Mouse (Mus musculus) myocyte (in vitro differentiated cells): ENCODE data around the gene Ubfd1.

Source experiments
- POLR2A ChIP-seq: IDR thresholded peaks from one replicate; pipeline ENCODE4 v1.6.1; 2011; ENCODE audit warnings: low read depth, mild to moderate bottlenecking, control low read depth, moderate library complexity; ENCODE audit not compliant: insufficient read length
- POLR2AphosphoS2 ChIP-seq: IDR thresholded peaks from one replicate; pipeline ENCODE4 v1.6.1; 2011; ENCODE audit warnings: low read depth, control low read depth; ENCODE audit not compliant: insufficient read length
- USF1 ChIP-seq: IDR thresholded peaks from one replicate; pipeline ENCODE4 v1.6.1; 2011; ENCODE audit warnings: low read depth, mild to moderate bottlenecking, control low read depth, moderate library complexity

DNA sequence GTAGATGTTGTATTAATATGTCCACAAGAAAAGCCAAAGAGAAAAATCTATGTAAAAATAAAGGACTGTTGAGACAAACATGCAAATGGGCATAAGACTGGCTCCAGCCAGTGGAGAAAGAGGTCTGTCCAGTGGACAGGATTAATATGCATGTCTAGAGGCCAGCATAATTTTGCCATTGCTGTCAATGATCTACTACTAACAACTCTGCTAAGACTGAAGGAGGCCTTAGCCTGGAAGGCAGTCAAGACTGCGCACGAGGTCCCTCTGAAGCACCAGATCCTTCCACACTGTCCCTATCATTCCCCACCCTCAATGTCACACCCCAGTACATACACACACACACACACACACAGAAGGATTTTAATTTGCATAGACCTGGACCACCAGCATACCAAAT, 44.8 kb upstream of the Ubfd1 start:
- TF ChIP-seq POLR2A: no peak
- no peak for TF ChIP-seq POLR2AphosphoS2
- TF ChIP-seq USF1: no peak
